Mouse (Mus musculus) hindbrain, postnatal 0 days (tissue): Measurements from ENCODE around the gene Natd1. TPM values are rescaled to one million over a fixed set of nuclear protein-coding genes. Genes with fewer than 3 reads are reported as not detected.

ENCODE experiments used
- ATAC-seq: fragments of 200-750 bp; cut with Nextera tagmentation; 2 replicates; pipeline ENCODE4 v1.8.0; 2017; ENCODE audit warnings: mild to moderate bottlenecking, moderate TSS enrichment, moderate library complexity
- DNase-seq: peaks from one replicate; pipeline ENCODE4 v3.0.0-alpha.2; 2015; ENCODE audit warnings: low spot score
- H3K27ac ChIP-seq: fragments of 300-500 bp; sonication (generic); 2 replicates; pipeline ENCODE4 v1.5.1; 2014; ENCODE audit warnings: mild to moderate bottlenecking
- H3K27me3 ChIP-seq: fragments of 300-500 bp; sonication (generic); 2 replicates; pipeline ENCODE4 v1.6.1; 2014; ENCODE audit warnings: low read length, mixed read lengths; ENCODE audit not compliant: insufficient read depth
- H3K36me3 ChIP-seq: fragments of 300-500 bp; sonication (generic); 2 replicates; pipeline ENCODE4 v1.6.1; 2014; ENCODE audit warnings: low read length, mixed read lengths; ENCODE audit not compliant: insufficient read depth
- H3K4me1 ChIP-seq: fragments of 300-500 bp; sonication (generic); 2 replicates; pipeline ENCODE4 v1.6.1; 2014; ENCODE audit warnings: antibody characterized with exemption, low read length, mixed read lengths; ENCODE audit not compliant: insufficient read depth
- H3K4me2 ChIP-seq: fragments of 300-500 bp; sonication (generic); 2 replicates; pipeline ENCODE4 v1.6.1; 2014; ENCODE audit warnings: low read depth, mild to moderate bottlenecking, low read length, moderate library complexity, mixed read lengths
- H3K4me3 ChIP-seq: fragments of 300-500 bp; sonication (generic); 2 replicates; pipeline ENCODE4 v1.5.1; 2014; ENCODE audit warnings: low read length
- H3K9ac ChIP-seq: fragments of 300-500 bp; sonication (generic); replicated peaks from 2 replicates; pipeline ENCODE4 v1.6.1; 2014; ENCODE audit warnings: mild to moderate bottlenecking, low read length, moderate library complexity, mixed read lengths
- H3K9me3 ChIP-seq: fragments of 300-500 bp; sonication (generic); 2 replicates; pipeline ENCODE4 v1.6.1; 2016; ENCODE audit warnings: low read length, mixed read lengths
- CTCF ChIP-seq: IDR thresholded peaks from 2 replicates; pipeline ENCODE4 v1.5.1; 2016; ENCODE audit warnings: antibody characterized with exemption, control low read depth, low read depth
- WGBS: fragments of 180-500 bp; shearing (Covaris S2); extraction: QIAGEN DNeasy Blood & Tissue Kit; methylation state at CpG from one replicate; pipeline ENCODE4 v1.1.7; 2014; 5-methylcytosine and 5-hydroxymethylcytosine counted together
- polyA plus RNA-seq: library from polyadenylated mRNA; unstranded; fragments of >200 nt; fragmentation: Nextera tagmentation; extraction: Ambion mirVana; gene quantifications from 2 replicates; pipeline ENCODE4 v1.2.1, GENCODE M21; 2015
- total RNA-seq: library from RNA; depleted of rRNA; stranded (reverse); fragments of >200 nt; gene quantifications from 2 replicates; pipeline ENCODE4 v1.2.3, GENCODE M21; 2014; rRNA removed

The Natd1 gene
- total RNA-seq (36.8 and 38.7 TPM in 2 replicates), polyA plus RNA-seq (15.2 and 16.0 TPM in 2 replicates)

- no peak for TF ChIP-seq CTCF
- ATAC-seq (no peak), DNase-seq (no peak)
- Histone ChIP-seq H3K4me3 (peak within 1 kb of the TSS; percentile 98), H3K27me3 (no peaks in the 10 kb centered on the region), H3K9ac (peak within 1 kb of the TSS; percentile 86), H3K4me1 (peaks cover 11% of the 10 kb centered on the region; the same call in 1 of the 2 replicates), H3K9me3 (no peaks in the 10 kb centered on the region), H3K36me3 (no peaks in the 10 kb centered on the region), H3K4me2 (peak within 1 kb of the TSS; percentile 79), H3K27ac (peak within 1 kb of the TSS; percentile 86)
- 29% methylated on average over 7 of the region's 7 CpGs for WGBS
Measured at GRCm38 (mm10) chr11:60914491-60914890, at the start of gene Natd1. TSS of gene Natd1 (minus strand) at chr11:60914750.

- TF ChIP-seq CTCF: no peak
- no peak for DNase-seq
- no peak overlapping the region for H3K4me3 ChIP-seq
Measured at GRCm38 (mm10) chr11:60962709-60963108, 48.2 kb upstream of the Natd1 start.

GRCm38 (mm10) chr11:60961176-60961575, 46.6 kb upstream of the Natd1 start:
- no peak overlapping the region for H3K4me3 ChIP-seq
- no peak for ATAC-seq
- no peaks in the 10 kb centered on the region for H3K9me3 ChIP-seq
- no peak for DNase-seq
- TF ChIP-seq CTCF: no peak
- no peak overlapping the region for H3K4me2 ChIP-seq
- H3K4me1 ChIP-seq: no peaks in the 10 kb centered on the region
- no peaks in the 10 kb centered on the region for H3K36me3 ChIP-seq
- H3K27ac ChIP-seq: no peak overlapping the region
- H3K27me3 ChIP-seq: no peaks in the 10 kb centered on the region
- H3K9ac ChIP-seq: no peak overlapping the region
- 53% methylated on average over 1 of the region's 1 CpGs for WGBS

More at GRCm38 (mm10) chr11:60962709-60963108, 48.2 kb upstream of the Natd1 start:
- ATAC-seq: no peak
- Histone ChIP-seq H3K36me3 (no peaks in the 10 kb centered on the region), H3K4me2 (no peak overlapping the region), H3K9me3 (no peaks in the 10 kb centered on the region), H3K27ac (no peak overlapping the region), H3K4me1 (no peaks in the 10 kb centered on the region), H3K9ac (no peak overlapping the region), H3K27me3 (no peaks in the 10 kb centered on the region)
- WGBS: 65% methylated on average over 5 of the region's 5 CpGs

- no peaks in the 10 kb centered on the region for H3K4me1 ChIP-seq
- no peaks in the 10 kb centered on the region for H3K36me3 ChIP-seq
- no peak overlapping the region for H3K4me3 ChIP-seq
- no peak overlapping the region for H3K4me2 ChIP-seq
- no peak for ATAC-seq
- 90% methylated on average over 4 of the region's 4 CpGs for WGBS
- no peak overlapping the region for H3K9ac ChIP-seq
- no peaks in the 10 kb centered on the region for H3K27me3 ChIP-seq
- no peaks in the 10 kb centered on the region for H3K9me3 ChIP-seq
- no peak for DNase-seq
- no peak overlapping the region for H3K27ac ChIP-seq
- TF ChIP-seq CTCF: no peak
Measured at GRCm38 (mm10) chr11:60958948-60959347, 44.4 kb upstream of the Natd1 start.

GRCm38 (mm10) chr11:60955621-60956383, 41.3 kb upstream of the Natd1 start:
- 77% methylated on average over 9 of the region's 9 CpGs for WGBS
- H3K27ac ChIP-seq: no peak overlapping the region
- no peaks in the 10 kb centered on the region for H3K4me1 ChIP-seq
- no peaks in the 10 kb centered on the region for H3K27me3 ChIP-seq
- H3K36me3 ChIP-seq: peaks cover 12% of the 10 kb centered on the region
- no peak for DNase-seq
- no peak overlapping the region for H3K4me2 ChIP-seq
- no peak for ATAC-seq
- H3K9ac ChIP-seq: no peak overlapping the region
- TF ChIP-seq CTCF: no peak
- H3K4me3 ChIP-seq: no peak overlapping the region
- no peaks in the 10 kb centered on the region for H3K9me3 ChIP-seq

GRCm38 (mm10) chr11:60954255-60955104, 39.9 kb upstream of the Natd1 start:
- Histone ChIP-seq H3K4me2 (peak overlapping the region; percentile 40), H3K4me1 (no peaks in the 10 kb centered on the region), H3K27me3 (no peaks in the 10 kb centered on the region), H3K4me3 (no peak overlapping the region), H3K36me3 (peaks cover 12% of the 10 kb centered on the region), H3K9ac (no peak overlapping the region), H3K27ac (no peak overlapping the region), H3K9me3 (no peaks in the 10 kb centered on the region)
- peak; percentile 22; the same call in 1 of the 2 replicates for ATAC-seq
- TF ChIP-seq CTCF: no peak
- DNase-seq: no peak
- 64% methylated on average over 10 of the region's 10 CpGs for WGBS
